Mouse (Mus musculus) cerebellum, adult 11 months (tissue): ENCODE results near the gene Nudt13.

Experiments used
- DNase-seq: peaks from one replicate; pipeline ENCODE4 v3.0.0; 2022

Nudt13 gene

DNA sequence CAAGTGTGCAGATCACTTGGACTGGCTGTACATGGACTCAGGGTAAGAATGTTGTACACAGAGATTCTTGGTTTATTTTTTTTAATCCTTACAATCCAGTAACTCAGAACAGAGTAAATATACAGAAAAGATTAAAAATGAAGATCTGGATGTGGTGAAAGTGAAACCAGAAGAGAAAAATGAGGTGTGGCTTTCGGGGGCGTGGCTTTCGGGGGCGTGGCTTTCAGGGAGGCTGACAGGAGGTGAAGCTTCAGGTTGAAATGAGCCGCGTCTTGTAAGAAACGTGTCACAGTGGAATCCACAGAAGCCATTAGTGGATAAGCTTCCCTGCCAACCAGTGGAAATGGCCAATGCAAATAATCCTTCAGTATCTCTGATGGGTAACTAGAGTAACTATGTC is 46.4 kb downstream of the Nudt13 start:
- DNase-seq: no peak

DNA sequence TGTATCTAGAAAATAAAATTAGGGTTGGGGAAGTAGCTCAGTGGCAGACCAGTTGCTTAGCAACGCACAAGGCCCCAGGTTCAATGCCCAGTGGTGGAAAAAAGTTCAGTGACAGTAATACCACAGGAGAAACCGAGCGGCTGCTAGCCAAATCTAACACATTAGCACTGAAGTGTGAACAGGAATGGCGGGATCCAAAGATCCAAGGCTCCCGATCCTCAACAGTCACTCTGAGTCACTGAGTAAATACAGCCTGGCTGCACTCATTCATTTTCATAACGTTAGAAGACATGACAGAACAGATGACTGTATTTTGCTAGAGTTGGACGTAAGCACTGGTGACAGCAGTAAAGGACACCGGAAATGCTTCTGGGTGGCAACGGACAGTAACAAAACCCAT is 51.4 kb downstream of the Nudt13 start:
- no peak for DNase-seq

DNA sequence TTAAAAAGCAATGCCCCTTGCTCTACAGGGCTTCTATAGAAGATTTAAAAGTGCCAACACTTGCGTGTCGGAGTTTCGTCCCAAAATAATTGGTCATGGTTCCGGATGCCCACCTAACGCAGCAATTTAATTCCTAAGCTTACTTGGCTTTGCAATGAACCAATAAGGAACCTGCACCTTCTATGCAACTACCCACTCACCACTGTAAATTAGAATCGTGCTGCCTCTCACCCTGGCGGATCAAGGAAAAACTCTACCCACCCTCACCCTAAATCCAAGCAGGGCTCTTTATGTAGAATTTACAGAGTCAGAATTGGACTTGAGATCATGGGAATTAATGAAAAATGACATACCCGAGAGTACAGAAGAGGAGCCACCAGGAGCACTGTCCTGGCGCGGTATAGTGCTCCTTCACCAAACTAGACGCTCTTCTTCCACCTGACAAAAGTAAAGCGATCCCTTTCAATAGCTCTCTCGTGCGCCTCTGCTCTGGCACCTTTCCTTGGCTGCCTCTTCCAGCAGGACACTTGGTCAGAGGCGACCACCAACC is 53.0 kb downstream of the Nudt13 start:
- DNase-seq: no peak

DNA sequence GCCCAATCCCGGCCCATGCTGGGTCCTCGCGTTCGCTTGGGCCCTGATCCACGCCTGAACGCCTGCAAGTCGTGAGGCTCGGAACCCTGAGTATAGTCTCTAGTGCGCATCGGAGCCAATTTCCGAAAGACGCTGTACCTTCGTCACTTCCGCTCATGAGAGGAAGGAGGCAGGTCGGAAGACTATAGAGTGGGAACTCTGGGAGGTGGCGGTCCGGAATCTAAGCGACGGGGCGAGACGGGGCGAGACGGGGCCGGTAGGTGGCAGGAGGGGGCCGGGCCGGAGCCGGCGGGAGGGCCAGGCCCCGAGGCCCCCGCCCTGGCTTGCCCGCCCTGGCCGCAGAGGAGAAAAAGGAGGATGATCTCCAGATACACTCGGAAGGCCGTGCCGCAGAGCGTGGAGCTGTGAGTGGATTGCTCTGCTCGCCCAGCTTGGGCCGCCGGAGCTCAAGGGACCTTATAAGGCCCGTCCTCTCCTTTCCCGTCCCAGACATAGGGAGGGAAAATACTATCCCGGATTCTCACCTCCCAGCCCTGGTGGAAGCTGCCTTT is 53.6 kb downstream of the Nudt13 start, which contains the start of the genes Ecd and Fam149b:
Gene Ecd (minus strand): TSS at position 131 of the 551 bp plus-strand sequence.
Gene Fam149b (plus strand): TSS at position 172 of the 551 bp plus-strand sequence.
- DNase-seq: peak; percentile 88

DNA sequence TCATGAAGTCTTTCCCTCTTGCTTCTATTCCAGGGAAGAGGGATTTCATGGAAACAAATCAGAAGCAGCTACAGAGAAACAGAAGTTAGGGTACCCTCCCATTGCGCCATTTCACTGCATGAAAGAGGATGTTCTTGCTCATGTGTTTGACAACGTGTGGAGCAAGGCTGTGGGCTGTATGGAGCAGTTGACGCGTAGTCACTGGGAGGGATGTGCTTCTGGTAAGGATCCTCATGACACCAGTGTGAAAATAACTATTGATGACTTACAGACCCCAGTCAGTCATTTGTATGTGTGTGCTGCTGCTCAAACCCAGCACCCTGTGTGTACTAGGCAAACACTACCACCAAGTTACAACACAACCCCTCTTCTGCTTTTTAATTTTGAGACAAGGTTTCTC is 68.7 kb downstream of the Nudt13 start:
- no peak for DNase-seq
